Mouse (Mus musculus): ENCODE data around the gene Cish. TPM values are rescaled to one million over a fixed set of nuclear protein-coding genes. Genes with fewer than 3 reads are reported as not detected.

The Cish gene
- polyA plus RNA-seq, 1 experiment from 2014 or later = 16.4 TPM

DNA sequence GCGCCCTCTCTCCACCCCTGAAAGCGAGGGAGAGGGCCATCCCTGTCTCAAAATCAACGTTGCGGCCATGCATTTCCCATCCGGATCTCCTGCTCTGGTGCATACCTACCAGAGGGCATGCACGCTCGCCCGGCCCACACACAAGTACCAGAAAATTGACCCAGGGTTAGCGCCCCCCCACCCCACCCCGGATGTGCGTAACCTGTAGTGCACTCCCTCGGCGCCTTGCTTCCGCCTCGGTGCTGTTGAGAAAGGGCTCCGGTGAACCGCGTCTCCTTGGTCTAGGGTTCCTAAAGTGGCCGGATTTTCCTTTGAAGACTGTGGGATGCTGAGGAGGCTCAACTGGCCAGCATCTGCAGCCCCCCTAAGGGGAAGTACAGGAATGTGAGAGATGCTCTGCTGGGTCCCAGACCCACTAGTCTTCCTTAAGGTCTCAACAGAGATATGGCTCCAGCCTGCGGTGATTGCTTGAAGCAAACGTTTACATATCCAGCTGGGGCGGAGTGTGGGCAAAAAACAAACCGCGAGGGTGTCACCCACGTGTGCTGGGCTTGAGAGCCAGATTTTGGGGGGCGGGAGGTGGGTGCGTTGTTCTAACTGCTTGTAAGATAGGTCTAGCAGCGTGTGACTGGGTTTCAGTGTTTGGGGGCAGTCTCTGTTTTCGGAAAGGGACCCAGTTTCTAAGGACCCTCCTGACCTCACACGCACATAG, 42.5 kb downstream of the Cish start, which contains the start of gene Hemk1:
Hemk1 (minus strand) TSS at position 179 of the 712 bp plus-strand sequence.
- H3K27ac ChIP-seq (ENCODE audit: poor library complexity, severe bottlenecking) = no peak within 1 kb of the TSS
- ATAC-seq (ENCODE audit: insufficient number of reproducible peaks, low FRiP score) = peak; percentile 73
- no peaks in the 10 kb centered on the region for H3K9me3 ChIP-seq (replicated peaks)
- peaks cover 19% of the 10 kb centered on the region for H3K4me1 ChIP-seq (replicated peaks)
- 6% methylated on average over 30 of the region's 30 CpGs for WGBS
- peak within 1 kb of the TSS; percentile 76 for H3K9ac ChIP-seq
- peak within 1 kb of the TSS; percentile 81 for H3K4me2 ChIP-seq
- peak within 1 kb of the TSS; percentile 67 for H3K4me3 ChIP-seq
- peaks cover 24% of the 10 kb centered on the region for H3K27me3 ChIP-seq (replicated peaks)
- H3K36me3 ChIP-seq = no peaks in the 10 kb centered on the region

DNA sequence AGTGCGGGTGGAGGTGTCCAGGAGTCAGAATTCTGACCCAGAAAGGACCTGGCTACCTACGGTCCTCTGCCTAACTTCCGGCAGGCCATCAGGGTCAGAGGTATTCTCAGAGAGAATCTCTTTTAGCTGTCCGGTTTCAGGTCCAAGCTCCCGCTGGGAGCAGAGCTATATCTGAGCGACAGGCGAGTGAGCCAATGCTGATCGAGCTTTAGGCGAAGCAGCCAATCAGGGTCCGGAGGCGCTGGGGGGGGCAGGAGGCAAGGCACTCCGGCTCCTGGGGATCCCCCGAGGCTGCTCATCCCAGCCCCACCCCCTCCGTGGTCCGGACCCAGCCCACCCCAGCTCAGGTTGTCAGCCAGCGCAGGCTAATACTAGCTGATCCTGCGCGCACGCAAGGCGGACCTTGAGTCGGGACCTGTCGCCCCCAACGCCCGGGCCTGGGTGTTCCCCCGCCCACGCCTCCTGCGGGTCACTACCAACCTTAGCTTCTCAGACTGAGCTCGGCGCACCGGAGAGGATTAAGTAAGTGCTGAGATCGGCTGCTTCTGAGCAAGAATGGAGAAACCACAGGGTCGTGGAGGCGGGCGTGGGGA, 44.5 kb downstream of the Cish start, which contains the start of gene 6430571L13Rik:
6430571L13Rik (plus strand) TSS at position 336 of the 593 bp plus-strand sequence.
- ATAC-seq (ENCODE audit: insufficient number of reproducible peaks, low FRiP score) = peak; percentile 94
- H3K4me1 ChIP-seq (replicated peaks) = peaks cover 19% of the 10 kb centered on the region
- H3K9ac ChIP-seq = peak within 1 kb of the TSS; percentile 67
- no peaks in the 10 kb centered on the region for H3K9me3 ChIP-seq (replicated peaks)
- peak within 1 kb of the TSS; percentile 89 for H3K4me2 ChIP-seq
- no peaks in the 10 kb centered on the region for H3K36me3 ChIP-seq
- peaks cover 33% of the 10 kb centered on the region for H3K27me3 ChIP-seq (replicated peaks)
- H3K27ac ChIP-seq (ENCODE audit: poor library complexity, severe bottlenecking) = no peak within 1 kb of the TSS
- WGBS = under 1% methylated on average over 34 of the region's 34 CpGs
- H3K4me3 ChIP-seq = peak within 1 kb of the TSS; percentile 55

DNA sequence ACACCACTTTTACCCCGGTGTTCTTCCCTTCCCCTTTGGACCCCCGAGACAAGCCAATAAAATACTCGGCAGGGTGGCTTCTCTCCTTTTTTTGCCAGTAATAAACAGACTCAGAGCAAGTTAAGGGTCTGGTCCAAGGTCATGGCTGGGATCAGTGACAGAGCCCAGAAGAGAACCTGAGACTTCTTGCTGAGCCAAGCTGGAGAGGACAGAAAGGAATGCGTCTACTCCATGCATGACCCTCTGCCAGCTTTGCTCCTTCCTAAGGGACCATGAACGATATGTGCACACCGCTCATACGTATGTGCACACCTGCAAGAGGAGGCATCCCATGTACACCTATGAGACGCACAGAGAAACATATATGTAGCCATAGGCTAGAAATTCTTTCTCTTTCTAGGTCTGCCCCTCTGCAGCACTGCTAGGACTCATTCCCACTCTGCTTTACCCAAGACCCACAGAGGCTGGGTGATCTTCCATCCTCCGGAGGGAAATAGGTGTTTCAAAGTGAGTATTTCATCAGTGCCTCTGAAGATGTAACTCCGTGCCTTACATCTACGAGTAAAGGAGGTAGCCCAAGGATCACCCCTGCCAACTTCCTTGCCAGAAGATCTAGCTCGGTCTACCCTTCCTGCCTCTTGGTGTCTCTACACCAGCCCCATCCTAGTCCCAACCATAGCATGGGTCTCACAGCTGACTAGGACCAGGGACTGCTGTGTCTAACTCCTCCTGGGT, 45.3 kb downstream of the Cish start:
- Histone ChIP-seq H3K36me3 (no peaks in the 10 kb centered on the region), H3K4me3 (peak overlapping the region; percentile 55), H3K9me3 (replicated peaks) (no peaks in the 10 kb centered on the region), H3K9ac (peak overlapping the region; percentile 67), H3K4me1 (replicated peaks) (peaks cover 19% of the 10 kb centered on the region), H3K27me3 (replicated peaks) (peaks cover 33% of the 10 kb centered on the region), H3K4me2 (peak overlapping the region; percentile 89), H3K27ac (ENCODE audit: poor library complexity, severe bottlenecking) (no peak overlapping the region)
- no peak; the same call in 1 of the 2 replicates for ATAC-seq (ENCODE audit: insufficient number of reproducible peaks, low FRiP score)
- 50% methylated on average over 12 of the region's 12 CpGs for WGBS

DNA sequence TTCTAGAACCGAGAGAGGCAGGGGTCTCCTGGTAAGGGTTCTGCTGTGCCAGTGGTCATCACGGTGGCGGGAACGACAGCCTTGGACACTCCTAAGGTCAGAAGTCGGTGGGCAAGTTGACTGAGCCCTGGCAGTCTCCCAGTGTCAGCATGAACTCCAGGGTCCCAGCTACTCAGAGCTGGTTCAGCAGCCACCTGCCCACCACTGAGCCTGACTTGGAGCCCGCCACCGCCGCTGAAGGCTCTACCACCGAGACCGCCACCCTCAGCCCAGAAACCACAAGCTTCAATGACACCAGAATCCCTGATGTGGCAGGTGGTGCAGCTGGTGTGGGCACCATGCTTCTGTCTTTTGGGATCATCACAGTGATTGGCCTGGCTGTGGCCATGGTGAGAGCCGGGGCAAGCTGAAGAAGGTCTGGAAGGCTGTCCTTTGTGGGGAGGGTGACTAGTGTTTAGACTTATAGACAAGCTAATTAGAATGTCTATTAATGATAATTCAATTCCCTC, 46.4 kb downstream of the Cish start:
- Histone ChIP-seq H3K9me3 (replicated peaks) (no peaks in the 10 kb centered on the region), H3K27ac (ENCODE audit: poor library complexity, severe bottlenecking) (no peak overlapping the region), H3K36me3 (no peaks in the 10 kb centered on the region), H3K4me3 (no peak overlapping the region), H3K4me1 (replicated peaks) (peaks cover 15% of the 10 kb centered on the region), H3K4me2 (no peak overlapping the region), H3K27me3 (replicated peaks) (peaks cover 38% of the 10 kb centered on the region), H3K9ac (no peak overlapping the region)
- 83% methylated on average over 11 of the region's 11 CpGs for WGBS
- ATAC-seq (ENCODE audit: insufficient number of reproducible peaks, low FRiP score) = no peak

DNA sequence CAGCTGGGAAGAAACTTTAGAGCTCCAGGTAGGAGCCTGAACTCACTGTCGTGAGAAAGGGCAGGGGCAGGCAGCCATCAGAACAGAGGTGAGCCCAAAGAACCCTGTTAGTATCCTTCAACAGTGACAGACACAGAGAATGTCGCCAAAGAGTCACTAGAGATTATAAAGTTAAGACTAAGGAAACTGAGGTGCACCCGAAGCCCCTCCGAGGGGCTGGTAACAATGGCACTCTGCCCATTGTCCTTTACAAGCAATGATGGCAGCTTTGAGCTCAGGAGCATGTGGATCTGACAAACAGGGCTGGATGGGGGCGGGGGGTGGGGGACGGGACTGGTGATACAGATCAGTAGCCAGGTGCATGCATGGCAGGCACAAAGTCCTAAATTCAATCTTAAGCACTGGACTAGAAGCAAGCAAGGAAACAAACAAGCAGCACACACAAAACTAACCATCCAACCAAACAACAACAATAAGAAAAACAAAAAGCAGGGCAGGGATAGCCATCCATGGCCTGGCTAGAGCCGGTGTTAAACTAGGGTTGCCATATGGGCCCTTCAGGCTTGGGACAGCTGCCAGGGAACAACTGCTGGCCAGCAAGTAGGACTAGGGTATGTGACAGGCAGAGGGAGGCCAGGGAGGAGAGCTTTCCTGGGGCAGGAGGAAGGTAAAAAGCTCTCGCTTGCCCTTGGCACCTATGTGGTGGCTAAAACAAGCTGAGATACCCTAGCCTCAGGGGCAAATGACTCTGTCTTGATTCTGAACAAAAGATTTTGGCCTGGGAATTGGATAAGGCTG, 47.5 kb downstream of the Cish start:
- no peak overlapping the region for H3K9ac ChIP-seq
- no peak overlapping the region for H3K4me3 ChIP-seq
- no peaks in the 10 kb centered on the region for H3K9me3 ChIP-seq (replicated peaks)
- no peak overlapping the region for H3K4me2 ChIP-seq
- H3K27ac ChIP-seq (ENCODE audit: poor library complexity, severe bottlenecking) = no peak overlapping the region
- peaks cover 38% of the 10 kb centered on the region for H3K27me3 ChIP-seq (replicated peaks)
- ATAC-seq (ENCODE audit: insufficient number of reproducible peaks, low FRiP score) = no peak
- H3K4me1 ChIP-seq (replicated peaks) = peaks cover 9% of the 10 kb centered on the region
- no peaks in the 10 kb centered on the region for H3K36me3 ChIP-seq
- WGBS = 63% methylated on average over 8 of the region's 8 CpGs

DNA sequence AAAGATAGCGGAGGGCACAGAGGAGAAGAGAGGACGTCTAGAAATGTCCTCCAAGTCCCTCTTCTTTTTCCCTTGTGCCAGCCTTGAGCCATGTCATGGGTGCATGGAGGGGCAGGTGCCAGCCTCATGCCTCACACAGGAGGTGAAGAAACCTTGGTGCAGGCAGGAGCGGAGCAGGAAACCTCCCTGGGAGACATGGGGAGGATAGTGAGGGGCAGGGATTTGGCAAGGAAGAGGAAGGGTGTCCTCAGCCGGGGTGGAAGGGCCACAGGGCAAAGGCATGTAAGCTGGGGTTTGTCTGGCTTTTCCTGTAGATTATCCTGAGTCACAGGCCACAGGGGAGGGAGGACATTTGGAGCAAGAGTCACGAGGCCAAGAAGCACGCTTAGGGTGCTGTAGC, 48.2 kb downstream of the Cish start:
- WGBS = 53% methylated on average over 6 of the region's 6 CpGs
- no peaks in the 10 kb centered on the region for H3K36me3 ChIP-seq
- H3K27ac ChIP-seq (ENCODE audit: poor library complexity, severe bottlenecking) = no peak overlapping the region
- no peak overlapping the region for H3K9ac ChIP-seq
- H3K9me3 ChIP-seq (replicated peaks) = no peaks in the 10 kb centered on the region
- no peak overlapping the region for H3K4me3 ChIP-seq
- H3K27me3 ChIP-seq (replicated peaks) = peaks cover 43% of the 10 kb centered on the region
- no peak for ATAC-seq (ENCODE audit: insufficient number of reproducible peaks, low FRiP score)
- peaks cover 4% of the 10 kb centered on the region; the same call in 1 of the 2 replicates for H3K4me1 ChIP-seq (replicated peaks)
- H3K4me2 ChIP-seq = no peak overlapping the region

DNA sequence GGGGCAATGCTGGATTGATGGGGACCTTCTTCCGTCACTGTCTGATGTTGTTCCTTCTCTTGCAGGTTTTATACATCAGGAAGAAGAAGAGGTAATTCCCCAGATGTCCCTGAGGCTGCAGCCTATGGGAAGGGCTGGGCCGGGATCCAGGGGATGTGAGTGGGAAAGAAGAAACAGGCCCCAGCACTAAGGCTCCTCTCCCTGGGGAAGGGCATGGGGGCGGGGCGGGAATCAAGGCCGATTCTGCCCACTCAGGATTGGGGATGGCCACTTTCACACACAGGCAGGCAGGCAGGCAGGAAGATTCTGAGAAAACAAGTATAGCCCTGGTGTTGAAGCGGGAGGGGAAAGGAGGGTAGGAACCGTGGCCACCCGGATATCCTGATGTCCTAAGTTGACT, 50.3 kb downstream of the Cish start:
- Histone ChIP-seq H3K4me2 (no peak overlapping the region), H3K36me3 (no peaks in the 10 kb centered on the region), H3K27me3 (replicated peaks) (peaks cover 45% of the 10 kb centered on the region), H3K9me3 (replicated peaks) (no peaks in the 10 kb centered on the region), H3K9ac (no peak overlapping the region), H3K4me3 (no peak overlapping the region), H3K4me1 (replicated peaks) (peaks cover under 1% of the 10 kb centered on the region; the same call in 1 of the 2 replicates), H3K27ac (ENCODE audit: poor library complexity, severe bottlenecking) (no peak overlapping the region)
- 77% methylated on average over 8 of the region's 8 CpGs for WGBS
- ATAC-seq (ENCODE audit: insufficient number of reproducible peaks, low FRiP score) = no peak

DNA sequence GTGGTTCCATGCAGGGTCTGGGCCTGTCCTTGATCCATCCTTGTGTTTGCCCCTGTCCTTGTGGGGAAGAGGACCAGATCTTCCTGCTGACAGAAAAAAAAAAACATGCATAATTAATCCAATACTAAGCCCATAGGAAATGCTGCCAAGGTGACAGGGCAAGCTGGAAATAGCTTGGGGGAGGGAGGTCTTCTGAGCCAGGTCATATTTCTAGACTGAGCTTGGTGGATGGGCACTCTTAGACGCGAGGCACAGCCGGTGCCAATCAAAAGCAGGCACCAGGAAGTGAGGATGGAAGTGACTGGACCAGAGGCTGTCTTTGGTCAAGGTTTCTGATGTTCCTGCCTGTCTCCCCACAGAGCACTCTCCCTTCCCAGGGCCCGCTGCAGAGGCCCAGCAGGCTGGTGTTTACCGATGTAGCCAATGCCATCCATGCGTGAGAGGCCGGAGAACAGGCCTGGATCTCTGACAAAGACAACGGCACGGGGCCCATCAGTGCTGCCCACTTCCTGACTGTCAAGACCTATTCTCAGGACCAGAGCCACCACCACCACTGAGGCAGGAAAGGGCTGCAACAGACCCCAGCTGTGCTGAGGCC, 51.9 kb downstream of the Cish start:
- no peaks in the 10 kb centered on the region for H3K36me3 ChIP-seq
- peaks cover 41% of the 10 kb centered on the region for H3K27me3 ChIP-seq (replicated peaks)
- H3K9me3 ChIP-seq (replicated peaks) = no peaks in the 10 kb centered on the region
- 73% methylated on average over 9 of the region's 9 CpGs for WGBS
- no peak for ATAC-seq (ENCODE audit: insufficient number of reproducible peaks, low FRiP score)
- H3K4me1 ChIP-seq (replicated peaks) = no peaks in the 10 kb centered on the region
- H3K27ac ChIP-seq (ENCODE audit: poor library complexity, severe bottlenecking) = no peak overlapping the region
- no peak overlapping the region for H3K9ac ChIP-seq
- H3K4me3 ChIP-seq = no peak overlapping the region
- H3K4me2 ChIP-seq = no peak overlapping the region

DNA sequence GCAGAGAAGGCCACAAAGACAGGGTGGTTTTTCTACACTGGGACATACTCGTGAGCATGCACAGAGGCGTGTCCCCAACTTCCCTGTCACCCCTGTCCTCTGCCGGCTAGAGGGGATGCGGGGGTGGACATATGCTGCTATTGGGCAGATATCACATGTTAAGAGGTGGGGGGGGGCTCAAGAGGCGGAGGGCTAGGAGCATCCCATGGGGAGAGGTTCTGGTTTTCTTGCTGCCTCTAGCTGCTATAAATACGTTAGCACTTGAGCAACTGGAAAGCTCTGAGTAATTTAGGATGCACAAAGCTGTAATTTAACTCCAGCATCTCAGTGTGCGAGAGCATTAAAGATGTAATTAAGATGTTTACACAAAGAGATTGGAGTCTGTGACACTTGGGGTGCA, 53.5 kb downstream of the Cish start:
- no peak overlapping the region for H3K27ac ChIP-seq (ENCODE audit: poor library complexity, severe bottlenecking)
- WGBS = 61% methylated on average over 7 of the region's 7 CpGs
- no peaks in the 10 kb centered on the region for H3K4me1 ChIP-seq (replicated peaks)
- no peaks in the 10 kb centered on the region for H3K9me3 ChIP-seq (replicated peaks)
- H3K9ac ChIP-seq = no peak overlapping the region
- H3K4me2 ChIP-seq = no peak overlapping the region
- H3K27me3 ChIP-seq (replicated peaks) = peaks cover 33% of the 10 kb centered on the region
- H3K36me3 ChIP-seq = no peaks in the 10 kb centered on the region
- no peak overlapping the region for H3K4me3 ChIP-seq
- no peak for ATAC-seq (ENCODE audit: insufficient number of reproducible peaks, low FRiP score)
